Comparison of ENCODE assay signal across 8 mouse cellular contexts in genomic region chr12:81860308-81861181, GRCm38 (mm10). TPM values are rescaled to one million over a fixed set of nuclear protein-coding genes. Genes with fewer than 3 reads are reported as not detected.
DNase-seq lines count a peak whose midpoint lies in the region; ATAC-seq lines count a peak whose summit lies in the region.

No protein-coding gene starts in this region.

- no peaks in the 10 kb centered on the region for H3K36me3 ChIP-seq in hindbrain, embryonic 15.5 days

- H3K9ac ChIP-seq in hindbrain, embryonic 15.5 days = peak overlapping the region; percentile 92

- peak; percentile 76 for DNase-seq in R1 (ENCODE audit: low read depth, low spot score)
- peak; percentile 79 to 82 for DNase-seq in cerebellum, postnatal 10 days
- peak; percentile 51 for DNase-seq in gastrocnemius, adult 18-20 months (ENCODE audit: low spot score)
- DNase-seq in left cerebral cortex, postnatal 25 days (ENCODE audit: low spot score in 2 of 2) = peak; percentile 67 to 69
- DNase-seq in right cerebral cortex, postnatal 25 days = peak; percentile 79
- peak; percentile 55 to 71 for DNase-seq in urinary bladder, postnatal 4 days (ENCODE audit: low spot score in 2 of 2)

- H3K9me3 ChIP-seq in hindbrain, embryonic 15.5 days = no peaks in the 10 kb centered on the region

- H3K4me3 ChIP-seq in hindbrain, embryonic 15.5 days = peak overlapping the region; percentile 92

- peak overlapping the region; percentile 77 for H3K4me2 ChIP-seq in hindbrain, embryonic 15.5 days

- ATAC-seq in hindbrain, embryonic 15.5 days (ENCODE audit: low FRiP score, low read depth) = peak; percentile 83
- peak; percentile 62 for ATAC-seq in megakaryocyte-erythroid progenitor cell, adult 5-6 weeks (replicated peaks; ENCODE audit: low FRiP score, low TSS enrichment, poor library complexity, severe bottlenecking)

- H3K27ac ChIP-seq in hindbrain, embryonic 15.5 days (replicated peaks) = peak overlapping the region; percentile 92

- no peaks in the 10 kb centered on the region for H3K27me3 ChIP-seq in hindbrain, embryonic 15.5 days

- intact Hi-C loops in left cerebral cortex, postnatal 25 days (cut with DNase I) = loop anchor here (5.0 kb wide), 1 partner anchor 63 kb away; no protein-coding TSS in a partner anchor

- WGBS in hindbrain, embryonic 15.5 days = under 1% methylated on average over 100 of the region's 107 CpGs

- H3K4me1 ChIP-seq in hindbrain, embryonic 15.5 days (replicated peaks) = peaks cover 44% of the 10 kb centered on the region

RNA-seq across cellular contexts. Expression of gene Pcnx, which starts 0.7 kb away (rescaled TPM):
- 10 to 100 TPM; 45.3 to 52.3 TPM for total RNA-seq in gastrocnemius, adult 18-20 months (2021)
- 9.1 and 10.6 TPM in 2 replicates for polyA plus RNA-seq in hindbrain, embryonic 15.5 days (2015; fragmentation: Nextera tagmentation; extraction: Ambion mirVana)
- 10 to 100 TPM; 91.5 to 99.8 TPM for total RNA-seq in left cerebral cortex, postnatal 25 days (2021)
- total RNA-seq in megakaryocyte-erythroid progenitor cell, adult 5-6 weeks (2014; fragmentation: Nextera tagmentation) = 16.3 and 33.8 TPM in 2 replicates
- total RNA-seq in megakaryocyte-erythroid progenitor cell, adult 5-6 weeks (2017) = 3.9 and 6.4 TPM in 2 replicates

Comparison
In these comparisons a context has a peak if more than half of its experiments do, and no peak if none do; other contexts are left out.
1. Peak in every context shown above with its lines: DNase-seq, ATAC-seq, H3K4me3 ChIP-seq and H3K27ac ChIP-seq.